Mouse (Mus musculus) small intestine, adult 2 months (tissue): ENCODE measurements around the gene Tfcp2l1.

Experiments
- CTCF ChIP-seq: fragments of 200-500 bp; IDR thresholded peaks from 2 replicates; pipeline ENCODE4 v1.5.1; 2012; ENCODE audit warnings: low read depth, mild to moderate bottlenecking, control low read depth, inconsistent platforms, low read length, moderate library complexity, mixed read lengths; ENCODE audit not compliant: insufficient replicate concordance, insufficient read length; ENCODE audit errors: extremely low read depth
- POLR2A ChIP-seq: fragments of 200-500 bp; IDR thresholded peaks from 2 replicates; pipeline ENCODE4 v1.6.1; 2012; ENCODE audit warnings: low read depth, mild to moderate bottlenecking, control low read depth, inconsistent platforms, low read length, moderate library complexity

DNA sequence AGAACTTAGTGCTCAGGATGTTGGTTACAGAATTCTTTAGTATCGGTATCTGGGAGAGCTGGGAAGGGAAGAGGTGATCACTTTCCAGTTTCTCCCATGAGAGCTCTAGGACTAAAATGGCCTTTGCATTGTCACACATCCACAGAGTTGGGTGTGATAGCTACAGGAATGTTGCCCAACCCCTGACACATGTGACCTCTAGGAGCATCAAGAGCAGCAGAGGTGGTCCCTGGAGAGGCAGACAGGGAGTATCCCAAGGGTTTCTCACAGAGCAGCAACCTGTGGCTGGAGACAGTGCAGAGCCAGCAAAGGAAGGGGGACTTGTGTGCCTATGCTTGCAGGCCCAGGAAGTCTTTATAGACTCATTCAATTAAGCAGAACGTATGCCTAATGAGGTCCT is 1.3 kb upstream of the Tfcp2l1 start:
- TF ChIP-seq CTCF (no peak), POLR2A (no peak)
